Mouse (Mus musculus) MEL (cell line): Measurements from ENCODE around the gene Fbn1. TPM values are rescaled to one million over a fixed set of nuclear protein-coding genes. Genes with fewer than 3 reads are reported as not detected.

Experiments
- DNase-seq: peaks from one replicate; pipeline ENCODE4 v3.0.0; 2011; ENCODE audit warnings: low read depth, low spot score
- H3K27ac ChIP-seq: 2 replicates; pipeline ENCODE4 v1.5.1; 2012; ENCODE audit warnings: low read depth, mild to moderate bottlenecking, control low read depth, low read length, moderate library complexity; ENCODE audit not compliant: control insufficient read depth
- H3K27me3 ChIP-seq, 2 experiments: fragments of 150-350 bp in 1 of 2; sonication (generic) in 1 of 2; 2 replicates each; pipeline ENCODE4 v1.6.1; 2012; ENCODE audit warnings: low read length in 2 of 2, mild to moderate bottlenecking in 2 of 2, improper control_type of control experiment in 1 of 2, moderate library complexity in 1 of 2; ENCODE audit not compliant: insufficient read depth in 2 of 2, control insufficient read depth in 1 of 2
- H3K36me3 ChIP-seq, 2 experiments: 2 replicates each; pipeline ENCODE4 v1.6.1; 2012 to 2014; ENCODE audit warnings: low read length in 2 of 2, improper control_type of control experiment in 1 of 2, inconsistent platforms in 1 of 2, mild to moderate bottlenecking in 1 of 2; ENCODE audit not compliant: insufficient read depth in 2 of 2, control insufficient read depth in 1 of 2
- H3K4me1 ChIP-seq, 2 experiments: fragments of 150-350 bp in 1 of 2; sonication (generic) in 1 of 2; 2 replicates each; pipeline ENCODE4 v1.6.1; 2012; ENCODE audit warnings: low read length in 2 of 2, improper control_type of control experiment in 1 of 2, mild to moderate bottlenecking in 1 of 2; ENCODE audit not compliant: insufficient read depth in 2 of 2, control insufficient read depth in 1 of 2
- H3K4me3 ChIP-seq, 2 experiments: fragments of 150-350 bp in 1 of 2; sonication (generic) in 1 of 2; 2 replicates each; pipeline ENCODE4 v1.5.1; 2012; ENCODE audit warnings: low read depth in 2 of 2, low read length in 2 of 2, mild to moderate bottlenecking in 2 of 2, moderate library complexity in 2 of 2, control low read depth in 1 of 2, improper control_type of control experiment in 1 of 2; ENCODE audit not compliant: control insufficient read depth in 1 of 2, insufficient read depth in 1 of 2
- H3K79me2 ChIP-seq: 2 replicates; pipeline ENCODE4 v1.6.1; 2012; ENCODE audit warnings: mild to moderate bottlenecking, low read length, moderate library complexity; ENCODE audit not compliant: control insufficient read depth, poor library complexity, insufficient read depth
- H3K9ac ChIP-seq: 2 replicates; pipeline ENCODE4 v1.6.1; 2012; ENCODE audit warnings: low read depth, mild to moderate bottlenecking, control low read depth, low read length, moderate library complexity; ENCODE audit not compliant: control insufficient read depth, poor library complexity, severe bottlenecking
- H3K9me3 ChIP-seq: fragments of 150-350 bp; sonication (generic); replicated peaks from 2 replicates; pipeline ENCODE4 v1.6.1; 2012; ENCODE audit warnings: mild to moderate bottlenecking, low read length, improper control_type of control experiment, moderate library complexity; ENCODE audit not compliant: insufficient read depth
- CHD1 ChIP-seq: IDR thresholded peaks from 2 replicates; pipeline ENCODE4 v1.6.1; 2012; ENCODE audit warnings: low read depth, mild to moderate bottlenecking, inconsistent platforms, low read length, improper control_type of control experiment
- CTCF ChIP-seq, 3 experiments: IDR thresholded peaks in 2 of 3; conservative IDR thresholded peaks in 1 of 3; 2 replicates each; pipeline ENCODE4 v1.5.1; 2011 to 2012; ENCODE audit warnings: low read length in 3 of 3, low read depth in 2 of 3, mild to moderate bottlenecking in 2 of 3, improper control_type of control experiment in 1 of 3, inconsistent platforms in 1 of 3, mixed read lengths in 1 of 3, moderate library complexity in 1 of 3; ENCODE audit not compliant: control insufficient read depth in 1 of 3, insufficient read depth in 1 of 3, poor library complexity in 1 of 3, severe bottlenecking in 1 of 3
- E2F4 ChIP-seq: IDR thresholded peaks from 2 replicates; pipeline ENCODE4 v1.6.1; 2011; ENCODE audit warnings: low read depth, low read length, improper control_type of control experiment, borderline replicate concordance
- ELF1 ChIP-seq: IDR thresholded peaks from 2 replicates; pipeline ENCODE4 v1.6.1; 2014; ENCODE audit warnings: low read depth, mild to moderate bottlenecking, inconsistent platforms, low read length, improper control_type of control experiment, moderate library complexity
- EP300 ChIP-seq, 2 experiments: IDR thresholded peaks; 2 replicates each; pipeline ENCODE4 v1.6.1; 2011; ENCODE audit warnings: improper control_type of control experiment in 2 of 2, low read length in 2 of 2, low read depth in 1 of 2, mild to moderate bottlenecking in 1 of 2
- GABPA ChIP-seq: IDR thresholded peaks from 2 replicates; pipeline ENCODE4 v1.6.1; 2012; ENCODE audit warnings: low read depth, mild to moderate bottlenecking, inconsistent platforms, low read length, improper control_type of control experiment, moderate library complexity
- HCFC1 ChIP-seq: IDR thresholded peaks from 2 replicates; pipeline ENCODE4 v1.6.1; 2012; ENCODE audit warnings: low read depth, mild to moderate bottlenecking, inconsistent platforms, low read length, improper control_type of control experiment, moderate library complexity
- KAT2A ChIP-seq: conservative IDR thresholded peaks from 2 replicates; pipeline ENCODE4 v1.6.1; 2012; ENCODE audit warnings: low read depth, low read length, improper control_type of control experiment, inconsistent platforms
- MAFK ChIP-seq: IDR thresholded peaks from 2 replicates; pipeline ENCODE4 v1.6.1; 2011; ENCODE audit warnings: low read depth, mild to moderate bottlenecking, low read length, improper control_type of control experiment, borderline replicate concordance
- MAX ChIP-seq: IDR thresholded peaks from 2 replicates; pipeline ENCODE4 v1.6.1; 2011; ENCODE audit warnings: low read length, improper control_type of control experiment
- MYB ChIP-seq: IDR thresholded peaks from 2 replicates; pipeline ENCODE4 v1.6.1; 2011; ENCODE audit warnings: mild to moderate bottlenecking, low read depth, low read length, improper control_type of control experiment
- MYC ChIP-seq: IDR thresholded peaks from 2 replicates; pipeline ENCODE4 v1.6.1; 2011; ENCODE audit warnings: low read depth, mild to moderate bottlenecking, low read length, improper control_type of control experiment, moderate library complexity
- NELFE ChIP-seq: IDR thresholded peaks from 2 replicates; pipeline ENCODE4 v1.6.1; 2011; ENCODE audit warnings: low read depth, low read length, improper control_type of control experiment
- POLR2AphosphoS2 ChIP-seq: IDR thresholded peaks from 2 replicates; pipeline ENCODE4 v1.6.1; 2011; ENCODE audit warnings: low read length, improper control_type of control experiment
- SMC3 ChIP-seq: IDR thresholded peaks from 2 replicates; pipeline ENCODE4 v1.6.1; 2011; ENCODE audit warnings: low read depth, low read length, improper control_type of control experiment
- TAL1 ChIP-seq: IDR thresholded peaks from 2 replicates; pipeline ENCODE4 v1.6.1; 2012; ENCODE audit warnings: mild to moderate bottlenecking, inconsistent platforms, low read length, moderate library complexity, mixed read lengths
- TBP ChIP-seq: IDR thresholded peaks from 2 replicates; pipeline ENCODE4 v1.8.0; 2011; ENCODE audit warnings: low read depth, low read length, improper control_type of control experiment
- USF1 ChIP-seq: IDR thresholded peaks from 2 replicates; pipeline ENCODE4 v1.6.1; 2014; ENCODE audit warnings: low read depth, mild to moderate bottlenecking, inconsistent platforms, low read length, improper control_type of control experiment, moderate library complexity
- USF2 ChIP-seq, 2 experiments: IDR thresholded peaks; 2 replicates each; pipeline ENCODE4 v1.6.1; 2011 to 2012; ENCODE audit warnings: improper control_type of control experiment in 2 of 2, low read length in 2 of 2, borderline replicate concordance in 1 of 2, inconsistent platforms in 1 of 2, low read depth in 1 of 2, mild to moderate bottlenecking in 1 of 2; ENCODE audit not compliant: insufficient read depth in 1 of 2
- ZNF384 ChIP-seq: IDR thresholded peaks from 2 replicates; pipeline ENCODE4 v1.6.1; 2012; ENCODE audit warnings: low read depth, mild to moderate bottlenecking, inconsistent platforms, low read length, improper control_type of control experiment
- polyA plus RNA-seq, 2 experiments: library from polyadenylated mRNA; stranded (reverse) in 1 of 2; unstranded in 1 of 2; fragments of >175 nt in 1 of 2; fragments of >200 nt in 1 of 2; gene quantifications; 2 replicates each; pipeline versions ENCODE4 v1.2.1 to v1.2.4; 2012; ENCODE audit warnings: low replicate concordance in 2 of 2, low read depth in 1 of 2; ENCODE audit not compliant: insufficient read length in 2 of 2, insufficient read depth in 1 of 2, missing spikeins in 1 of 2
- total RNA-seq: library from RNA; depleted of rRNA; stranded (reverse); fragments of 300-350 nt; gene quantifications from 2 replicates; pipeline ENCODE4 v1.2.3, GENCODE M21; 2012

The Fbn1 gene
- total and polyA plus RNA-seq, 3 experiments, result 0.01 TPM; not detected in 2

DNA sequence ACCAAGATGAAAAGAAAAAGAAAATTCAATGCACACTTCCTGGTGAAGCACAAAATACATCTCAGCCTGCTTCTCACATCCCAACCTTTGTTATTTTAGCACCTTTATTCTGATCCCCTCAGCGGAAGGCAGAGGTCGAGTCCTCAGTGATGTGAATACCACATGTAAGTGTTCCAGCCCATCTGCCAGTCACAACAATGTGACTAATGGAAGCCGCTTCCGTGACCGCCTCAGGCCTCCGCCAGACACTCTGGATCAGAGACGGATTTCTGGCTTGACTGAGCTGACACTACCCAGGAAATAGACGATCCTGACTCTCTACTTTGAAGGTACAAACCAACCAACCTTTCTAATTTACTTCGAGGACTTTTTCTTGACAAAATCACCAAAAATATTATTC is 22.9 kb downstream of the Fbn1 start:
- Histone ChIP-seq H3K79me2 (no peaks in the 10 kb centered on the region), H3K9me3 (no peaks in the 10 kb centered on the region), H3K27me3 (no peaks in the 10 kb centered on the region), H3K9ac (no peak overlapping the region), H3K27ac (no peak overlapping the region), H3K36me3 (peaks cover 0 to 9% of the 10 kb centered on the region in 2 experiments; a peak in 2 of 4 replicates), H3K4me3 (no peak overlapping the region), H3K4me1 (peaks cover 0 to 11% of the 10 kb centered on the region in 2 experiments; a peak in 2 of 4 replicates)
- no peak for DNase-seq
- no peak for TF ChIP-seq EP300 (IDR thresholded peaks at IDR 0.05; ENCODE audit: low read depth in 1 of 2, low read length in 2 of 2)
- TF ChIP-seq GABPA, result no peak
- no peak for TF ChIP-seq USF1
- no peak for TF ChIP-seq TBP
- TF ChIP-seq ZNF384, result no peak
- no peak for TF ChIP-seq TAL1
- no peak for TF ChIP-seq SMC3
- no peak for TF ChIP-seq MAFK
- TF ChIP-seq KAT2A, result no peak
- TF ChIP-seq POLR2AphosphoS2, result no peak
- TF ChIP-seq CTCF (IDR thresholded peaks at IDR 0.05 in 2 of 3, conservative IDR thresholded peaks at IDR 0.05 in 1 of 3; ENCODE audit: control insufficient read depth in 1 of 3, insufficient read depth in 1 of 3, low read depth in 2 of 3, low read length in 3 of 3, poor library complexity in 1 of 3, severe bottlenecking in 1 of 3), result no peak
- TF ChIP-seq HCFC1, result no peak
- TF ChIP-seq CHD1, result no peak
- TF ChIP-seq E2F4, result no peak
- TF ChIP-seq ELF1, result no peak
- TF ChIP-seq MAX, result no peak
- TF ChIP-seq NELFE, result no peak
- TF ChIP-seq MYB, result no peak
- TF ChIP-seq USF2 (IDR thresholded peaks at IDR 0.05; ENCODE audit: borderline replicate concordance in 1 of 2, insufficient read depth in 1 of 2, low read depth in 1 of 2, low read length in 2 of 2), result no peak

DNA sequence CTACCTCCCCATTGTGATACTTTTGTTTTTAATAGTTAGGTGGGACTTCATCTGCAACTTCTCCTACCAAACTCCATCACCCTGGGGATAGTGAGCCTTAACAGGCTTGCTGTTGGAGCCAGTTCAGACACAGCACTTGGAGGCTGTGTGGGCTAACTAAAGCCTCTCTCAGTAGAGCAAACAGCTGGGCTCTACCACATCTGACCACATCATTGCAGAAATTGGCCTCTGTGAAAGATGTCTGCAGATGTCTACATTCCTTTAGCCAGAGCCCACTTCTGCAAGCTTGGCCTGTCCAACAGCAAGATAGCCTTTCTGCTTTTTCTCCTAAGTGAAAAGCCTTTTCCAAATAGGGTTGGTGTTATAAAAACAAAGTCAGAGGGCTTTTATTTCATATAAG is 23.6 kb downstream of the Fbn1 start:
- peaks cover 0 to 9% of the 10 kb centered on the region in 2 experiments; a peak in 2 of 4 replicates for H3K36me3 ChIP-seq
- no peaks in the 10 kb centered on the region for H3K79me2 ChIP-seq
- peaks cover 0 to 11% of the 10 kb centered on the region in 2 experiments; a peak in 2 of 4 replicates for H3K4me1 ChIP-seq
- H3K27me3 ChIP-seq, result no peaks in the 10 kb centered on the region
- no peak overlapping the region for H3K9ac ChIP-seq
- H3K9me3 ChIP-seq, result no peaks in the 10 kb centered on the region
- no peak overlapping the region for H3K27ac ChIP-seq
- no peak for DNase-seq
- TF ChIP-seq MYC, result no peak
- no peak overlapping the region for H3K4me3 ChIP-seq
